Mouse (Mus musculus): ENCODE measurements at regions not wholly inside any gene's neighbourhood (a gene's known extent, or its start where the extent isn't known, plus 50 kb on each side); places are given as distances from the start of the nearest gene placed in this dataset.

- TF ChIP-seq CTCF (conservative IDR thresholded peaks at IDR 0.05; ENCODE audit: low read length): no peak
- no peak for TF ChIP-seq POU5F1 (IDR thresholded peaks at IDR 0.05; ENCODE audit: borderline replicate concordance, low read length)
- no peak for TF ChIP-seq NANOG (IDR thresholded peaks at IDR 0.05; ENCODE audit: borderline replicate concordance, low read length)
Measured at GRCm38 (mm10) chr16:39390626-39391025, 498.2 kb downstream of the Igsf11 start.
